Mouse (Mus musculus) bone marrow macrophage, adult 2 months (primary cell): ENCODE data around the gene 1110017D15Rik. TPM values are rescaled to one million over a fixed set of nuclear protein-coding genes. Genes with fewer than 3 reads are reported as not detected.
A peak's percentile ranks its signal among the peaks of the same experiment; 100 is the strongest.

Experiments used
- H3K27ac ChIP-seq: 2 replicates; pipeline ENCODE4 v1.5.1; 2012; ENCODE audit warnings: low read depth, low read length; ENCODE audit not compliant: insufficient read depth
- H3K4me1 ChIP-seq: 2 replicates; pipeline ENCODE4 v1.6.1; 2012; ENCODE audit warnings: low read length; ENCODE audit not compliant: control insufficient read depth, insufficient read depth
- H3K4me3 ChIP-seq: 2 replicates; pipeline ENCODE4 v1.5.1; 2012; ENCODE audit warnings: mild to moderate bottlenecking, low read length, moderate library complexity; ENCODE audit not compliant: insufficient read depth
- CTCF ChIP-seq: IDR thresholded peaks from 2 replicates; pipeline ENCODE4 v1.5.1; 2012; ENCODE audit warnings: low read depth, mild to moderate bottlenecking, low read length, moderate library complexity
- POLR2A ChIP-seq: IDR thresholded peaks from 2 replicates; pipeline ENCODE4 v1.6.1; 2012; ENCODE audit warnings: mild to moderate bottlenecking, low read depth, low read length, borderline replicate concordance
- polyA plus RNA-seq: library from polyadenylated mRNA; stranded (reverse); fragments of >200 nt; gene quantifications from 2 replicates; pipeline ENCODE4 v1.2.4, GENCODE M21; 2012; ENCODE audit not compliant: missing spikeins, insufficient read depth, insufficient read length

The 1110017D15Rik gene
- polyA plus RNA-seq, 1 experiment, result not detected

- TF ChIP-seq POLR2A (no peak), CTCF (no peak)
- H3K27ac ChIP-seq, result no peak overlapping the region
- H3K4me1 ChIP-seq, result peaks cover 8% of the 10 kb centered on the region
- H3K4me3 ChIP-seq, result no peak overlapping the region
Observed at GRCm38 (mm10) chr4:41470051-41470683, 47.0 kb downstream of the 1110017D15Rik start.

DNA sequence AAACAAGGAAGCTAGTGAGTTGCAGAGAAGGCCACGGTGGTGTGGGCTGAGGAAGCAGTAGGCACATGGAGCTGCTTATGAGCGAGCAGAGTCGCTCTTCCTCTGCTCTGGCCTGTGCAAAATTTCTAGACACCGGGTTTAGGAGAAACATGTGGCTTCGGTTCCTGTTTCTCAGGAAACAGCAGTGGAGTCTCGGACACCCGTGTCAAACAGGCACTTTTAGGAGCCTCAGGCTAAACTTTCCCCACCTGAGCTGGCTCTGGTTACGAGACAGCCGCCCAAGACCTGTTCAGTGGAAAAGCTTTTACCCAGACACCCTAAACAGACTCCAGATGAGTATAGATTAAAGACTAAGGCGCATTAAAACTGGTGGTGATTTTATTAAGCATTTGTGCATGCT, 47.9 kb downstream of the 1110017D15Rik start:
- TF ChIP-seq POLR2A, result no peak
- TF ChIP-seq CTCF, result no peak
- H3K27ac ChIP-seq, result peak overlapping the region; percentile 58
- H3K4me3 ChIP-seq, result peak overlapping the region; percentile 2; the same call in 1 of the 2 replicates
- H3K4me1 ChIP-seq, result peaks cover 8% of the 10 kb centered on the region

DNA sequence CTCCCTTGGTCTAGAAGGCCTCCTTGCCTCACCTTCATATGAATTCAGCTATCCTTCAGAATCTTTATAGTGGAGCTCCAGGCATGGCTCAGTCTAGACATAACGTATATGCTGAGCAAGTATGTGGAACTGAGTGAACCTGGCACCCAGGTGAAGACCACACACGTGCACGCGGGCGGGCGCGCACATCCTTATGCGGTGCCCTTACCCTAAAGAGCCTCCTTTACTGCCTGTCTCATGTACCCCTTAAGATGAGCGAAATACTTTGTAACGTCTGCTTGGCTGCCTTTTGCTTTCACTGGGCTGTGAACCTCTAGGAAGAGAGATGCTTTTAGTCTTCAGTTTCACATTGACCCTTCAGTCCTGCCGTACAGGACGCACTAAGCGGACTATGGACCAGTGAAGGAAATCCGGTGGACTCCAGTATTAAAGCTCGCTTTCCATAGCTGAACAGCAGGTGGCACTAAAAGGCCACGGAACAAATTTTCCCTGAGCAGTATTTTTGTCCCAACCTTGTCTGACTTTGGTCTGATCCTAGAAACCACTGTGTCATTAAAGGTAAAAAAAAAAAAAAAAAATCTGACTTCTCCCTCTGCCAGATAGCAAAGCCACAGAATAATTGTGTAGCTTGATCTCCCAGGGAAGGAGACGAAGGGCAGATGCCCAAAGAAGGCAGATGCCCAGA, 48.6 kb downstream of the 1110017D15Rik start:
- peak; percentile 11; the same call in 1 of the 2 replicates for TF ChIP-seq CTCF
- no peak for TF ChIP-seq POLR2A
- peak overlapping the region; percentile 58 for H3K27ac ChIP-seq
- peaks cover 8% of the 10 kb centered on the region for H3K4me1 ChIP-seq
- peak overlapping the region; percentile 2; the same call in 1 of the 2 replicates for H3K4me3 ChIP-seq

DNA sequence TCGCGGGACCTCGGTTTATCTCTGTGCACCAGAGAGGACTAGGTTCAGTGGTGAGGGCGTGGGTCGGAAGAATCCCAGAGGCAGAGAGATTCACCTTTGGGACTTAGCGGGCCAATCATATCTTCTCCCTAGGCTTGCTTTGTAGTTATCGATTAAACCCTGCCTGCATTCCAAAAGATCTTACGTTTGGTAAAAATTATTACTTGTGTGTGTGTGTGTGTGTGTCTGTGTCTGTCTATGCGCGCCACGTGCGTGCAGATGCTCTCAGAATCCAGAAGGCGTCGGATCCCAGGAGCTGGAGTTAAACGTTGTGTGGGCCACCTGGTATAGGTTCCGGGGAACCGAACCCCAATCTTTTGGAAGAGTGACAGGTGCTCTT, 51.9 kb downstream of the 1110017D15Rik start:
- H3K27ac ChIP-seq, result peak overlapping the region; percentile 27; the same call in 1 of the 2 replicates
- peaks cover 16% of the 10 kb centered on the region for H3K4me1 ChIP-seq
- no peak for TF ChIP-seq CTCF
- no peak for TF ChIP-seq POLR2A
- H3K4me3 ChIP-seq, result peak overlapping the region; percentile 90

- TF ChIP-seq CTCF, result no peak
- TF ChIP-seq POLR2A, result no peak
- Histone ChIP-seq H3K27ac (peak within 1 kb of the TSS; percentile 57), H3K4me1 (peaks cover 15% of the 10 kb centered on the region), H3K4me3 (peak within 1 kb of the TSS; percentile 90)
Observed at GRCm38 (mm10) chr4:41464345-41465286, 52.5 kb downstream of the 1110017D15Rik start, which contains the start of the genes Kif24 and Nudt2. TSS of gene Kif24 (minus strand) at chr4:41464887. TSS of gene Nudt2 (plus strand) at chr4:41465151.

GRCm38 (mm10) chr4:41463051-41463738, 53.9 kb downstream of the 1110017D15Rik start:
- Histone ChIP-seq H3K27ac (peak overlapping the region; percentile 57), H3K4me3 (peak overlapping the region; percentile 86), H3K4me1 (peaks cover 11% of the 10 kb centered on the region)

- no peak overlapping the region for H3K27ac ChIP-seq
- H3K4me3 ChIP-seq, result no peak overlapping the region
- no peak for TF ChIP-seq CTCF
- TF ChIP-seq POLR2A, result no peak
- H3K4me1 ChIP-seq, result peaks cover 8% of the 10 kb centered on the region
Observed at GRCm38 (mm10) chr4:41460690-41461089, 56.4 kb downstream of the 1110017D15Rik start.

Other genes starting within 250 kb of the 1110017D15Rik start
- 30.6 and 37.2 TPM in 2 replicates for gene Ubap2, start 242.2 kb downstream of the 1110017D15Rik start, polyA plus RNA-seq
- gene Dcaf12, start 202.4 kb downstream of the 1110017D15Rik start, polyA plus RNA-seq, result 47.2 and 47.4 TPM in 2 replicates
- gene Ubap1, start 168.3 kb downstream of the 1110017D15Rik start, polyA plus RNA-seq, result 106 and 116 TPM in 2 replicates
- 3.6 and 4.0 TPM in 2 replicates for gene Kif24, start 52.4 kb downstream of the 1110017D15Rik start, polyA plus RNA-seq
- 28.7 and 29.4 TPM in 2 replicates for gene Nudt2, start 52.2 kb downstream of the 1110017D15Rik start, polyA plus RNA-seq
- gene AI464131, start 14.3 kb downstream of the 1110017D15Rik start, polyA plus RNA-seq, result 0.39 and 0.69 TPM in 2 replicates
- 35.2 and 35.6 TPM in 2 replicates for gene Fam219a, start 52.2 kb upstream of the 1110017D15Rik start, polyA plus RNA-seq
- not detected in 2 replicates for gene Dnaic1, start 52.4 kb upstream of the 1110017D15Rik start, polyA plus RNA-seq
- 1.0 and 1.5 TPM in 2 replicates for gene Enho, start 123.0 kb upstream of the 1110017D15Rik start, polyA plus RNA-seq
- gene Cntfr, start 179.8 kb upstream of the 1110017D15Rik start, polyA plus RNA-seq, result not detected in 2 replicates
- gene Il11ra1, start 182.7 kb upstream of the 1110017D15Rik start, polyA plus RNA-seq, result 36.8 and 43.2 TPM in 2 replicates
- 19.1 and 20.0 TPM in 2 replicates for gene Rpp25l, start 196.2 kb upstream of the 1110017D15Rik start, polyA plus RNA-seq
- 75.2 and 75.7 TPM in 2 replicates for gene Dctn3, start 205.8 kb upstream of the 1110017D15Rik start, polyA plus RNA-seq
- gene Arid3c, start 213.8 kb upstream of the 1110017D15Rik start, polyA plus RNA-seq, result not detected in 2 replicates
- gene Galt, start 237.9 kb upstream of the 1110017D15Rik start, polyA plus RNA-seq, result 30.4 and 34.5 TPM in 2 replicates
- 52.7 and 60.0 TPM in 2 replicates for gene Sigmar1, start 238.8 kb upstream of the 1110017D15Rik start, polyA plus RNA-seq